Mouse (Mus musculus): Measurements from ENCODE around the gene Rint1.

GRCm38 (mm10) chr5:23859087-23859718 is 71.7 kb downstream of the Rint1 start:
- TF ChIP-seq GATA1 (IDR thresholded peaks at IDR 0.05; ENCODE audit: low read length) = no peak
- TF ChIP-seq TAL1 (IDR thresholded peaks at IDR 0.05; ENCODE audit: low read length) = no peak

Data from erythroblast, embryonic 14.5 days (primary cell).